Mouse (Mus musculus): ENCODE measurements around the gene Ppp1r1a.
A peak's percentile ranks its signal among the peaks of the same experiment; 100 is the strongest.

DNA sequence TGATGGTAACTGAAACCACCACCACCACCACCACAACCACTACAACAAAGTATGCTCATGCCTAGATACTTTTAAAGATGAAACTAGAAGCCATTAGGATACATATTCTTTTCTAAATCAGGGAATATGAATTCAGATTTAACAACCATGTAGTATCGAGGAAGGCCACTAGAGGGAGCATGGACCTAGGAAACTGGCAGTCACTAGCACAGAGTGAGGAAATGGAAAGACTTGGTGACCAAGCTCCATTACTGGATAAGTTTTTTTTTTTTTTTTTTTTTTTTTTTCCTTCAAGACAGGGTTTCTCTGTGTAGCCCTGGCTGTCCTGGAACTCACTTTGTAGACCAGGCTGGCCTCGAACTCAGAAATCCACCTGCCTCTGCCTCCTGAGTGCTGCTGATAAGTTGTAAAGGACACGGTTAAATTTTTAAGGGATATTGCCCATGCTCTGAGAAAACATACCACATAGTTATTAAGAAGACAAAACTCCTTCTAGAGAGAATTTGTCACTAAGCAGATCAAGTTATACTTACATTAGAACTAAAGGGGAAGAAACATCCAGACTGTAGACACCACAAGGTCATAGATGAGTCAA, 14.4 kb upstream of the Ppp1r1a start:
- peak; percentile 68 for TF ChIP-seq CTCF (conservative IDR thresholded peaks at IDR 0.05; ENCODE audit: low read length)
- TF ChIP-seq POU5F1 (IDR thresholded peaks at IDR 0.05; ENCODE audit: borderline replicate concordance, low read length) = no peak
- no peak for TF ChIP-seq NANOG (IDR thresholded peaks at IDR 0.05; ENCODE audit: borderline replicate concordance, low read length)
